Mouse (Mus musculus) midbrain, embryonic 16.5 days (tissue): ENCODE results near the gene 1500015O10Rik. TPM values are rescaled to one million over a fixed set of nuclear protein-coding genes. Genes with fewer than 3 reads are reported as not detected.

Experiments used
- ATAC-seq: fragments of 200-750 bp; cut with Nextera tagmentation; 2 replicates; pipeline ENCODE4 v1.8.0; 2017; ENCODE audit warnings: moderate TSS enrichment
- H3K27ac ChIP-seq: fragments of 300-500 bp; sonication (generic); 2 replicates; pipeline ENCODE4 v1.5.1; 2014; ENCODE audit warnings: mild to moderate bottlenecking, low read length, mixed read lengths
- H3K27me3 ChIP-seq: fragments of 300-500 bp; sonication (generic); 2 replicates; pipeline ENCODE4 v1.6.1; 2014; ENCODE audit warnings: low read depth, low read length, mixed read lengths; ENCODE audit not compliant: control insufficient read depth, insufficient read depth
- H3K36me3 ChIP-seq: fragments of 300-500 bp; sonication (generic); 2 replicates; pipeline ENCODE4 v1.6.1; 2014; ENCODE audit warnings: mild to moderate bottlenecking, low read length, moderate library complexity, mixed read lengths; ENCODE audit not compliant: control insufficient read depth, insufficient read depth
- H3K4me1 ChIP-seq: fragments of 300-500 bp; sonication (generic); 2 replicates; pipeline ENCODE4 v1.6.1; 2014; ENCODE audit warnings: mild to moderate bottlenecking, low read length, mixed read lengths; ENCODE audit not compliant: control insufficient read depth, insufficient read depth
- H3K4me2 ChIP-seq: fragments of 300-500 bp; sonication (generic); 2 replicates; pipeline ENCODE4 v1.6.1; 2014; ENCODE audit warnings: mild to moderate bottlenecking, low read length, mixed read lengths
- H3K4me3 ChIP-seq: fragments of 300-500 bp; sonication (generic); 2 replicates; pipeline ENCODE4 v1.5.1; 2014; ENCODE audit warnings: low read depth, mild to moderate bottlenecking, low read length, moderate library complexity, mixed read lengths
- H3K9ac ChIP-seq: fragments of 300-500 bp; sonication (generic); 2 replicates; pipeline ENCODE4 v1.6.1; 2014; ENCODE audit warnings: low read depth, low read length, mixed read lengths
- H3K9me3 ChIP-seq: fragments of 300-500 bp; sonication (generic); replicated peaks from 2 replicates; pipeline ENCODE4 v1.6.1; 2014; ENCODE audit warnings: mild to moderate bottlenecking, low read length, mixed read lengths; ENCODE audit not compliant: control insufficient read depth, poor library complexity, severe bottlenecking
- WGBS: fragments of 180-500 bp; shearing (Covaris S2); extraction: QIAGEN DNeasy Blood & Tissue Kit; methylation state at CpG from one replicate; pipeline ENCODE4 v1.1.7; 2014; 5-methylcytosine and 5-hydroxymethylcytosine counted together
- polyA plus RNA-seq: library from polyadenylated mRNA; unstranded; fragments of >200 nt; fragmentation: Nextera tagmentation; extraction: Ambion mirVana; gene quantifications from 2 replicates; pipeline ENCODE4 v1.2.1, GENCODE M21; 2015

Gene 1500015O10Rik
- polyA plus RNA-seq, 1 experiment from 2014 or later: 19.0 TPM

DNA sequence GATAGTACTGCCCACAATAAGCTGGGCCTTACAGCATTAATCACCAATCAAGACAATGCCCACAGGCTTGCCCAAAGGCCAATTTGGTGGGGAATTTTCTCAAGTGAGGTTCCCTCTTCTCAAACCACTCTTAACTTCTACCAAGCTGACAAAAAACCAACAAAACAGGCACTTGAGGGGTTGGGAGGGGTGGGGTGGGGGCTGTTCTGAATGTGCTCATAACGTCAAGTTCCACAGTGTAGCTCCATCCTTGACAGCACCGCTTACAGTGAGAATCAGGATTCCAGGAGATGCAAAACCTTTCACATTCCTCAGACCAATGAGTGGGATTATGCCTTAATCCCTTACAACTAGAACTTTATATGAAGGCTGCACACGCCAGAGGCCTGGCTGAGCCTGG, 52.8 kb downstream of the 1500015O10Rik start:
- H3K27ac ChIP-seq: no peak overlapping the region
- H3K4me3 ChIP-seq: no peak overlapping the region
- H3K27me3 ChIP-seq: no peaks in the 10 kb centered on the region
- 70% methylated on average over 3 of the region's 3 CpGs for WGBS
- H3K4me2 ChIP-seq: no peak overlapping the region
- ATAC-seq: no peak
- no peaks in the 10 kb centered on the region for H3K9me3 ChIP-seq
- H3K4me1 ChIP-seq: no peaks in the 10 kb centered on the region
- no peak overlapping the region for H3K9ac ChIP-seq
- peaks cover 11% of the 10 kb centered on the region for H3K36me3 ChIP-seq

DNA sequence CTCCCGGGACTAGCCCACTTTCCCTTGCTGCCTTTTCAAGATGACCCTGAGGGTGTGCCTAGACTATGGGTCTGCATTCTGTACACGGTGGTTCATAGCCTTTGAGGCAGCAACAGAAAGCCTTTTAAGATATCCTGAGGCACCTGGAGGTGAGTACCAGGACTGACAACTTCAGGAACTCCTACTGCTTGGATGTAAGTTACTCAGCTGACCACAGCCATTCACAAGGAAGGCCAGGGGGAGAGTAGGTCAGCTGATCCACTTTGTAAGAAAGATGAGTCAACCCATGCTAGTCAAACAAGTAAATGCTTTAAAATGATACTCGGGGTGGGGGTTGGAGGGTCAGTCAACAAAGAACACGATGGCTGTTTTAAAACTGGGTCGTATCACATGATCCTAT, 54.9 kb downstream of the 1500015O10Rik start:
- Histone ChIP-seq H3K4me1 (no peaks in the 10 kb centered on the region), H3K9ac (no peak overlapping the region), H3K36me3 (peaks cover 5% of the 10 kb centered on the region; the same call in 1 of the 2 replicates), H3K4me2 (no peak overlapping the region), H3K27ac (no peak overlapping the region), H3K9me3 (no peaks in the 10 kb centered on the region), H3K4me3 (no peak overlapping the region), H3K27me3 (no peaks in the 10 kb centered on the region)
- ATAC-seq: no peak
- WGBS: 87% methylated on average over 5 of the region's 5 CpGs

DNA sequence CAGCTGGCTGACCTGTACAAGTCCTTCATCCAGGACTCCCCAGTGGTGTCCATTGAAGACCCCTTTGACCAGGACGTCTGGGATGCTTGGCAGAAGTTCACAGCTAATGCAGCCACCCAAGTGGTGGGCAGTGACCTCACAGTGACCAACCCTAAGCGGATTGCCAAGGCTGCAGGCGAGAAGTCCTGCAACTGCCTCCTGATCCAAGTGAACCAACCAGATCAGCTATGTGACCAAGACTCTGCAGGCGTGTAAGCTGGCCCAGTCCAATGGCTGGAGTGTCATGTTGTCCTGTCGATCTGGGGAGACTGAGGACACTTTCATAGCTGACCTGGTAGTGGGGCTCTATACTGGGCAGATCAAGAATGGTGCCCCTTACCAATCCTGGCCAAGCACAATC, 56.3 kb downstream of the 1500015O10Rik start:
- Histone ChIP-seq H3K27me3 (no peaks in the 10 kb centered on the region), H3K9me3 (no peaks in the 10 kb centered on the region), H3K4me1 (no peaks in the 10 kb centered on the region), H3K4me3 (no peak overlapping the region), H3K27ac (no peak overlapping the region), H3K36me3 (peaks cover 5% of the 10 kb centered on the region; the same call in 1 of the 2 replicates), H3K4me2 (no peak overlapping the region), H3K9ac (no peak overlapping the region)
- no peak for ATAC-seq
- 96% methylated on average over 5 of the region's 5 CpGs for WGBS

DNA sequence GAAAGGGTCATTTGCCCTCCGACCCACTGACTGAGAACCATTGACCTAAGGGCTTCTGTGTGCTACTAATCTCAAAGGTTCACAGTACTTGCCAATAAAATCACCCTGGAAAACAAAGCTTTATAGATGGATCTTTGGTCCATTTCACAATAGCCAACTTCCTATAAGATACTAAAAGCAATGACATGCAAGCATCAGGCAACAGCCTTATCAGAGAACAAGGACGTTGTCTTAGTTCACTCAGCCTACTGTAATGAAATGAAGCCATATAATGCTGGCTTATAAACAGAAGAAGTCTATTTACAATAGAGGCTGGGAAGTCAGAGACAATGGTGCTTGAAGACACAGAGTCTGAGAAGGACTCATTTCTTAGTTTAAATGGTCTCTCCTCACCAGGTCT, 59.4 kb downstream of the 1500015O10Rik start:
- no peak for ATAC-seq
- Histone ChIP-seq H3K9ac (no peak overlapping the region), H3K27ac (no peak overlapping the region), H3K4me1 (no peaks in the 10 kb centered on the region), H3K4me3 (no peak overlapping the region), H3K9me3 (no peaks in the 10 kb centered on the region), H3K4me2 (no peak overlapping the region), H3K27me3 (no peaks in the 10 kb centered on the region), H3K36me3 (peaks cover 5% of the 10 kb centered on the region; the same call in 1 of the 2 replicates)
- 95% methylated on average over 2 of the region's 2 CpGs for WGBS

Other genes starting within 250 kb of the 1500015O10Rik start
- gene Uxs1, start 97.2 kb downstream of the 1500015O10Rik start, polyA plus RNA-seq: 18.6 and 18.8 TPM in 2 replicates
- gene Tpp2, start 203.0 kb downstream of the 1500015O10Rik start, polyA plus RNA-seq: 58.2 and 59.0 TPM in 2 replicates